Mouse (Mus musculus) heart, embryonic 11.5 days (tissue): Measurements from ENCODE around the gene Azi2. TPM values are rescaled to one million over a fixed set of nuclear protein-coding genes. Genes with fewer than 3 reads are reported as not detected.

Experiments
- ATAC-seq: fragments of 200-750 bp; cut with Nextera tagmentation; replicated peaks from 2 replicates; pipeline ENCODE4 v1.8.0; 2017; ENCODE audit warnings: moderate library complexity; ENCODE audit not compliant: insufficient number of reproducible peaks, low FRiP score, low TSS enrichment
- H3K27ac ChIP-seq: fragments of 300-500 bp; sonication (generic); 2 replicates; pipeline ENCODE4 v1.5.1; 2014; ENCODE audit warnings: mild to moderate bottlenecking, low read depth, low read length
- H3K27me3 ChIP-seq: fragments of 300-500 bp; sonication (generic); 2 replicates; pipeline ENCODE4 v1.6.1; 2014; ENCODE audit warnings: mild to moderate bottlenecking, low read length, mixed read lengths; ENCODE audit not compliant: control insufficient read depth, insufficient read depth
- H3K36me3 ChIP-seq: fragments of 300-500 bp; sonication (generic); 2 replicates; pipeline ENCODE4 v1.6.1; 2014; ENCODE audit warnings: mild to moderate bottlenecking, low read length, moderate library complexity, mixed read lengths; ENCODE audit not compliant: control insufficient read depth, insufficient read depth
- H3K4me1 ChIP-seq: fragments of 300-500 bp; sonication (generic); 2 replicates; pipeline ENCODE4 v1.6.1; 2014; ENCODE audit warnings: low read length; ENCODE audit not compliant: control insufficient read depth, insufficient read depth
- H3K4me2 ChIP-seq: fragments of 300-500 bp; sonication (generic); 2 replicates; pipeline ENCODE4 v1.6.1; 2014; ENCODE audit warnings: mild to moderate bottlenecking, moderate library complexity
- H3K4me3 ChIP-seq: fragments of 300-500 bp; sonication (generic); 2 replicates; pipeline ENCODE4 v1.5.1; 2014; ENCODE audit warnings: low read depth, low read length
- H3K9ac ChIP-seq: fragments of 300-500 bp; sonication (generic); 2 replicates; pipeline ENCODE4 v1.6.1; 2014; ENCODE audit warnings: mild to moderate bottlenecking, low read depth, low read length, moderate library complexity
- H3K9me3 ChIP-seq: fragments of 300-500 bp; sonication (generic); replicated peaks from 2 replicates; pipeline ENCODE4 v1.6.1; 2016; ENCODE audit warnings: low read length; ENCODE audit not compliant: control insufficient read depth
- WGBS: fragments of 180-500 bp; shearing (Covaris S2); extraction: QIAGEN DNeasy Blood & Tissue Kit; methylation state at CpG from one replicate; pipeline ENCODE4 v1.1.7; 2014; ENCODE audit not compliant: insufficient replicate concordance; 5-methylcytosine and 5-hydroxymethylcytosine counted together
- polyA plus RNA-seq: library from polyadenylated mRNA; unstranded; fragments of >200 nt; fragmentation: Nextera tagmentation; extraction: Ambion mirVana; gene quantifications from 2 replicates; pipeline ENCODE4 v1.2.1, GENCODE M21; 2014

Azi2 gene
- 68.6 and 79.7 TPM in 2 replicates for polyA plus RNA-seq

- H3K27ac ChIP-seq = peak within 1 kb of the TSS; percentile 97
- peak within 1 kb of the TSS; percentile 83 for H3K4me2 ChIP-seq
- no peaks in the 10 kb centered on the region for H3K9me3 ChIP-seq
- H3K27me3 ChIP-seq = no peaks in the 10 kb centered on the region
- H3K36me3 ChIP-seq = no peaks in the 10 kb centered on the region
- under 1% methylated on average over 87 of the region's 87 CpGs for WGBS
- peak; percentile 99 for ATAC-seq
- peak within 1 kb of the TSS; percentile 73 for H3K4me3 ChIP-seq
- H3K9ac ChIP-seq = peak within 1 kb of the TSS; percentile 93
- H3K4me1 ChIP-seq = peaks cover 8% of the 10 kb centered on the region; the same call in 1 of the 2 replicates
Measured at GRCm38 (mm10) chr9:118040218-118041021, at the start of gene Azi2. TSS of gene Azi2 (plus strand) at chr9:118040499.

- no peak overlapping the region for H3K4me2 ChIP-seq
- 0 out of 2 replicates have a peak, but pooled peaks cover 3% of the 10 kb centered on the region for H3K4me1 ChIP-seq
- 63% methylated on average over 5 of the region's 5 CpGs for WGBS
Measured at GRCm38 (mm10) chr9:117996631-117997030, 43.7 kb upstream of the Azi2 start.

GRCm38 (mm10) chr9:118001488-118001887 lies 38.8 kb upstream of the Azi2 start:
- Histone ChIP-seq H3K4me1 (0 out of 2 replicates have a peak, but pooled peaks cover 3% of the 10 kb centered on the region), H3K4me2 (no peak overlapping the region), H3K9ac (no peak overlapping the region), H3K36me3 (no peaks in the 10 kb centered on the region), H3K9me3 (no peaks in the 10 kb centered on the region), H3K4me3 (no peak overlapping the region), H3K27me3 (no peaks in the 10 kb centered on the region), H3K27ac (no peak overlapping the region)
- no peak for ATAC-seq
- WGBS = 72% methylated on average over 3 of the region's 3 CpGs

More at GRCm38 (mm10) chr9:117996631-117997030, 43.7 kb upstream of the Azi2 start:
- H3K9me3 ChIP-seq = no peaks in the 10 kb centered on the region
- no peak overlapping the region for H3K27ac ChIP-seq
- ATAC-seq = no peak
- H3K9ac ChIP-seq = no peak overlapping the region
- H3K36me3 ChIP-seq = no peaks in the 10 kb centered on the region
- no peak overlapping the region for H3K4me3 ChIP-seq
- no peaks in the 10 kb centered on the region for H3K27me3 ChIP-seq

- Histone ChIP-seq H3K4me3 (no peak overlapping the region), H3K9ac (no peak overlapping the region), H3K4me1 (no peaks in the 10 kb centered on the region), H3K4me2 (no peak overlapping the region), H3K9me3 (no peaks in the 10 kb centered on the region), H3K27me3 (no peaks in the 10 kb centered on the region), H3K27ac (no peak overlapping the region), H3K36me3 (no peaks in the 10 kb centered on the region)
- no peak for ATAC-seq
- 65% methylated on average over 4 of the region's 4 CpGs for WGBS
Measured at GRCm38 (mm10) chr9:118003218-118003886, 36.9 kb upstream of the Azi2 start.

- H3K4me2 ChIP-seq = no peak overlapping the region
- no peaks in the 10 kb centered on the region for H3K4me1 ChIP-seq
- WGBS = 87% methylated on average over 4 of the region's 4 CpGs
- H3K9ac ChIP-seq = no peak overlapping the region
- ATAC-seq = no peak
- H3K27me3 ChIP-seq = no peaks in the 10 kb centered on the region
- H3K4me3 ChIP-seq = no peak overlapping the region
- H3K27ac ChIP-seq = no peak overlapping the region
- H3K9me3 ChIP-seq = no peaks in the 10 kb centered on the region
- no peaks in the 10 kb centered on the region for H3K36me3 ChIP-seq
Measured at GRCm38 (mm10) chr9:118003937-118004336, 36.4 kb upstream of the Azi2 start.

GRCm38 (mm10) chr9:118012928-118013327 lies 27.4 kb upstream of the Azi2 start:
- H3K27me3 ChIP-seq = no peaks in the 10 kb centered on the region
- no peak for ATAC-seq
- no peak overlapping the region for H3K4me3 ChIP-seq
- no peaks in the 10 kb centered on the region for H3K4me1 ChIP-seq
- H3K36me3 ChIP-seq = no peaks in the 10 kb centered on the region
- no peak overlapping the region for H3K27ac ChIP-seq
- 81% methylated on average over 3 of the region's 3 CpGs for WGBS
- no peak overlapping the region for H3K4me2 ChIP-seq
- H3K9me3 ChIP-seq = no peaks in the 10 kb centered on the region
- H3K9ac ChIP-seq = no peak overlapping the region

GRCm38 (mm10) chr9:118024966-118025365 lies 15.3 kb upstream of the Azi2 start:
- no peak for ATAC-seq
- Histone ChIP-seq H3K27ac (no peak overlapping the region), H3K9ac (no peak overlapping the region), H3K9me3 (no peaks in the 10 kb centered on the region), H3K4me3 (no peak overlapping the region), H3K27me3 (no peaks in the 10 kb centered on the region), H3K4me2 (no peak overlapping the region), H3K36me3 (no peaks in the 10 kb centered on the region), H3K4me1 (no peaks in the 10 kb centered on the region)
- whole genome bisulfite sequencing = 61% methylated on average over 2 of the region's 2 CpGs

GRCm38 (mm10) chr9:118029490-118029889 lies 10.8 kb upstream of the Azi2 start:
- no peaks in the 10 kb centered on the region for H3K27me3 ChIP-seq
- 45% methylated on average over 4 of the region's 4 CpGs for WGBS
- H3K4me1 ChIP-seq = no peaks in the 10 kb centered on the region
- H3K9me3 ChIP-seq = no peaks in the 10 kb centered on the region
- no peak overlapping the region for H3K4me2 ChIP-seq
- H3K9ac ChIP-seq = no peak overlapping the region
- H3K36me3 ChIP-seq = no peaks in the 10 kb centered on the region
- no peak overlapping the region for H3K27ac ChIP-seq
- no peak for ATAC-seq
- H3K4me3 ChIP-seq = no peak overlapping the region
